Comparison of ENCODE assay signal across 27 mouse cellular contexts in the genomic region with DNA sequence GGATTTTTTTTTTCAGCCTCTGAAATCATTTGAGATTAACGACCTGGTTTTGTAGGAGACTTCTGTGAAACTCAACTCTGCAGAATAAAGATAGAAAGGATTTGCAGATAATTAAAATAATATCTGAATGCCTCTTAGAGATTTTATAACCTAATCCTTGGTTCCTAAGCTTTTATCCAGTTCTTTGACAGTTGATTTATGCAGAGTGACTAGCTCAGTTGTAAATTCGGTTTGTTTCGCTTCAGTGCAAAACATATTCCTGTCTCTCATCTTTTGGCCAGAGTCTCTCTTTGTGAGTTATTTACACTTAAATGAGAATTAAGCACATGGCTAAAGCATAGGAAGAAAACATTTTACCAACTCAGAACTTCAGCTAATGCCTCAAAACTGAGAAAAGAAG.
"Had no signal": no experiment of that assay in that cellular context is flagged by ENCODE, and none has a peak within 500 bp of the region (broad histone marks: within the 10 kb centered on the region; RNA-seq: fewer than 3 reads in every experiment).

No protein-coding gene starts in this region.

- H3K9me3 ChIP-seq: heart, embryonic 13.5 days; heart, embryonic 15.5 days; hindbrain, embryonic 13.5 days; hindbrain, embryonic 15.5 days; intestine, embryonic 15.5 days; limb, embryonic 10.5 days; limb, embryonic 12.5 days; liver, embryonic 13.5 days had no signal

- H3K27ac ChIP-seq: heart, adult 2 months; heart, embryonic 13.5 days; heart, embryonic 15.5 days; hindbrain, embryonic 13.5 days; hindbrain, embryonic 15.5 days; hindbrain, postnatal 0 days; intestine, embryonic 15.5 days; layer of hippocampus, adult 2 months; left cerebral cortex, adult 2 months; limb, embryonic 10.5 days; limb, embryonic 12.5 days; liver, embryonic 13.5 days; liver, embryonic 15.5 days had no signal

- ATAC-seq: hindbrain, postnatal 0 days; inflammation-experienced regulatory T-cells, adult 6 months; intestine, embryonic 15.5 days; intestine, postnatal 0 days; liver, postnatal 0 days had no signal

- H3K4me3 ChIP-seq: heart, adult 2 months; heart, embryonic 13.5 days; heart, embryonic 15.5 days; hindbrain, embryonic 13.5 days; hindbrain, embryonic 15.5 days; intestine, embryonic 15.5 days; layer of hippocampus, adult 2 months; left cerebral cortex, adult 2 months; limb, embryonic 10.5 days; limb, embryonic 12.5 days; liver, embryonic 13.5 days; liver, embryonic 15.5 days had no signal

- H3K36me3 ChIP-seq: heart, embryonic 13.5 days; heart, embryonic 15.5 days; hindbrain, embryonic 13.5 days; hindbrain, embryonic 15.5 days; intestine, embryonic 15.5 days; limb, embryonic 10.5 days; limb, embryonic 12.5 days; liver, embryonic 13.5 days; liver, embryonic 15.5 days had no signal

- H3K4me1 ChIP-seq: heart, embryonic 13.5 days; heart, embryonic 15.5 days; hindbrain, embryonic 13.5 days; hindbrain, embryonic 15.5 days; intestine, embryonic 15.5 days; limb, embryonic 10.5 days; limb, embryonic 12.5 days; liver, embryonic 13.5 days; liver, embryonic 15.5 days had no signal

- H3K27me3 ChIP-seq: heart, embryonic 13.5 days; heart, embryonic 15.5 days; hindbrain, embryonic 13.5 days; hindbrain, embryonic 15.5 days; intestine, embryonic 15.5 days; limb, embryonic 12.5 days; liver, embryonic 13.5 days; liver, embryonic 15.5 days had no signal

- DNase-seq: gastrocnemius, postnatal 14 days; gastrocnemius, postnatal 36 days; heart, adult 11 months; heart, adult 2 months; heart, postnatal 14 days; heart, postnatal 36 days; kidney, adult 18-20 months; kidney, postnatal 10 days; kidney, postnatal 4 days; liver; liver, embryonic 13.5 days; liver, postnatal 0 days had no signal

- H3K4me2 ChIP-seq: heart, embryonic 11.5 days; heart, embryonic 13.5 days; heart, embryonic 15.5 days; hindbrain, embryonic 13.5 days; hindbrain, embryonic 15.5 days; intestine, embryonic 15.5 days; limb, embryonic 12.5 days; liver, embryonic 11.5 days; liver, embryonic 13.5 days; liver, embryonic 15.5 days had no signal

- H3K9ac ChIP-seq: heart, embryonic 13.5 days; heart, embryonic 15.5 days; hindbrain, embryonic 13.5 days; hindbrain, embryonic 15.5 days; intestine, embryonic 15.5 days; limb, embryonic 12.5 days; liver, embryonic 13.5 days; liver, embryonic 15.5 days; liver, postnatal 0 days had no signal
